Mouse (Mus musculus) MEL (cell line): Measurements from ENCODE around the gene Kxd1.

Experiments used
- BHLHE40 ChIP-seq: IDR thresholded peaks from 2 replicates; pipeline ENCODE4 v1.6.1; 2012; ENCODE audit warnings: low read depth, mild to moderate bottlenecking, inconsistent platforms, low read length, improper control_type of control experiment, borderline replicate concordance
- GABPA ChIP-seq: IDR thresholded peaks from 2 replicates; pipeline ENCODE4 v1.6.1; 2012; ENCODE audit warnings: low read depth, mild to moderate bottlenecking, inconsistent platforms, low read length, improper control_type of control experiment, moderate library complexity
- MEF2A ChIP-seq: IDR thresholded peaks from 2 replicates; pipeline ENCODE4 v1.6.1; 2014; ENCODE audit warnings: low read depth, mild to moderate bottlenecking, inconsistent platforms, low read length, improper control_type of control experiment; ENCODE audit not compliant: poor library complexity, insufficient replicate concordance, severe bottlenecking; ENCODE audit errors: extremely low read depth
- NRF1 ChIP-seq: IDR thresholded peaks from 2 replicates; pipeline ENCODE4 v1.6.1; 2014; ENCODE audit warnings: low read depth, mild to moderate bottlenecking, inconsistent platforms, low read length, improper control_type of control experiment, moderate library complexity; ENCODE audit not compliant: poor library complexity, insufficient read depth, severe bottlenecking
- POLR2A ChIP-seq, 2 experiments: IDR thresholded peaks; 2 replicates each; pipeline ENCODE4 v1.6.1; 2011 to 2012; ENCODE audit warnings: low read length in 2 of 2, mild to moderate bottlenecking in 2 of 2, control low read depth in 1 of 2, improper control_type of control experiment in 1 of 2, low read depth in 1 of 2, moderate library complexity in 1 of 2; ENCODE audit not compliant: control insufficient read depth in 1 of 2, insufficient read depth in 1 of 2, poor library complexity in 1 of 2

GRCm38 (mm10) chr8:70505698-70506327, 21.9 kb downstream of the Kxd1 start:
- TF ChIP-seq NRF1 (no peak), POLR2A (IDR thresholded peaks at IDR 0.05; ENCODE audit: control insufficient read depth in 1 of 2, insufficient read depth in 1 of 2, low read depth in 1 of 2, low read length in 2 of 2, poor library complexity in 1 of 2) (no peak; a peak in 2 of 4 replicates), MEF2A (no peak), GABPA (no peak), BHLHE40 (no peak)
